Mouse (Mus musculus) liver, embryonic 14.5 days (tissue): ENCODE results near the gene Slc35c1. TPM values are rescaled to one million over a fixed set of nuclear protein-coding genes. Genes with fewer than 3 reads are reported as not detected.

Source experiments
- ATAC-seq: fragments of 200-750 bp; cut with Nextera tagmentation; 2 replicates; pipeline ENCODE4 v1.8.0; 2017; ENCODE audit warnings: moderate number of reproducible peaks, mild to moderate bottlenecking, moderate library complexity; ENCODE audit not compliant: insufficient read depth
- DNase-seq, 3 experiments: peaks; one replicate each; pipeline ENCODE4 v3.0.0-alpha.2; 2012 to 2013; ENCODE audit warnings: low read depth in 3 of 3, low spot score in 3 of 3
- H3K27ac ChIP-seq: fragments of 300-500 bp; sonication (generic); 2 replicates; pipeline ENCODE4 v1.5.1; 2014; ENCODE audit warnings: moderate library complexity, mild to moderate bottlenecking, control low read depth, inconsistent platforms
- H3K27me3 ChIP-seq: fragments of 300-500 bp; sonication (generic); 2 replicates; pipeline ENCODE4 v1.6.1; 2014; ENCODE audit warnings: mild to moderate bottlenecking, low read length, moderate library complexity; ENCODE audit not compliant: control insufficient read depth, insufficient read depth
- H3K36me3 ChIP-seq: fragments of 300-500 bp; sonication (generic); replicated peaks from 2 replicates; pipeline ENCODE4 v1.6.1; 2014; ENCODE audit warnings: low read depth; ENCODE audit not compliant: control insufficient read depth, insufficient read depth
- H3K4me1 ChIP-seq, 2 experiments: fragments of 200-500 bp in 1 of 2; fragments of 300-500 bp in 1 of 2; sonication (generic) in 1 of 2; replicated peaks; 2 replicates each; pipeline ENCODE4 v1.6.1; 2012 to 2014; ENCODE audit warnings: antibody characterized with exemption in 1 of 2, inconsistent platforms in 1 of 2, low read length in 1 of 2; ENCODE audit not compliant: control insufficient read depth in 2 of 2, insufficient read depth in 2 of 2
- H3K4me2 ChIP-seq: fragments of 300-500 bp; sonication (generic); 2 replicates; pipeline ENCODE4 v1.6.1; 2014; ENCODE audit warnings: low read depth, mild to moderate bottlenecking, control low read depth, moderate library complexity
- H3K4me3 ChIP-seq, 2 experiments: fragments of 200-500 bp in 1 of 2; fragments of 300-500 bp in 1 of 2; sonication (generic) in 1 of 2; 2 replicates each; pipeline ENCODE4 v1.5.1; 2012 to 2014; ENCODE audit warnings: low read depth in 2 of 2, low read length in 2 of 2, mild to moderate bottlenecking in 2 of 2, control low read depth in 1 of 2, inconsistent platforms in 1 of 2, moderate library complexity in 1 of 2; ENCODE audit not compliant: insufficient read depth in 1 of 2
- H3K9ac ChIP-seq: fragments of 300-500 bp; sonication (generic); replicated peaks from 2 replicates; pipeline ENCODE4 v1.6.1; 2014; ENCODE audit warnings: mild to moderate bottlenecking, control low read depth, moderate library complexity
- H3K9me3 ChIP-seq: fragments of 300-500 bp; sonication (generic); 2 replicates; pipeline ENCODE4 v1.6.1; 2016; ENCODE audit warnings: low read length, mixed read lengths; ENCODE audit not compliant: control insufficient read depth
- CTCF ChIP-seq: IDR thresholded peaks from 2 replicates; pipeline ENCODE4 v1.5.1; 2016; ENCODE audit warnings: antibody characterized with exemption, low read depth, control low read depth
- EP300 ChIP-seq: IDR thresholded peaks from 2 replicates; pipeline ENCODE4 v1.6.1; 2016; ENCODE audit warnings: antibody characterized with exemption, low read depth
- WGBS: fragments of 180-500 bp; shearing (Covaris S2); extraction: QIAGEN DNeasy Blood & Tissue Kit; methylation state at CpG from one replicate; pipeline ENCODE4 v1.1.7; 2014; ENCODE audit not compliant: insufficient replicate concordance; 5-methylcytosine and 5-hydroxymethylcytosine counted together
- polyA plus RNA-seq, 2 experiments: library from polyadenylated mRNA; depleted of rRNA in 1 of 2; stranded (reverse) in 1 of 2; unstranded in 1 of 2; fragments of >200 nt; fragmentation: Nextera tagmentation in 1 of 2; extraction: Ambion mirVana in 1 of 2; gene quantifications; 2 replicates each; pipeline versions ENCODE4 v1.2.1 to v1.2.3; 2012 to 2014

Gene Slc35c1
- polyA plus RNA-seq, 2 experiments: 7.0 to 9.9 TPM

- Histone ChIP-seq H3K9me3 (no peaks in the 10 kb centered on the region), H3K27me3 (no peaks in the 10 kb centered on the region), H3K36me3 (peaks cover 32% of the 10 kb centered on the region), H3K27ac (no peak overlapping the region), H3K4me3 (no peak overlapping the region), H3K4me2 (no peak overlapping the region), H3K9ac (no peak overlapping the region), H3K4me1 (peaks cover 0 to 7% of the 10 kb centered on the region in 2 experiments; a peak in 2 of 4 replicates)
- ATAC-seq: no peak
- WGBS: 75% methylated on average over 9 of the region's 9 CpGs
- DNase-seq: no peak
- no peak for TF ChIP-seq CTCF
- TF ChIP-seq EP300: no peak
Measured at GRCm38 (mm10) chr2:92423156-92423555, 37.2 kb downstream of the Slc35c1 start.

GRCm38 (mm10) chr2:92422388-92423135, 37.8 kb downstream of the Slc35c1 start:
- no peak for ATAC-seq
- no peak overlapping the region for H3K4me2 ChIP-seq
- H3K4me3 ChIP-seq: no peak overlapping the region
- WGBS: 44% methylated on average over 10 of the region's 10 CpGs
- peak; percentile 38 for TF ChIP-seq CTCF
- no peak for TF ChIP-seq EP300
- no peaks in the 10 kb centered on the region for H3K9me3 ChIP-seq
- H3K27ac ChIP-seq: no peak overlapping the region
- DNase-seq: no peak
- H3K4me1 ChIP-seq: peaks cover 0 to 5% of the 10 kb centered on the region in 2 experiments; a peak in 2 of 4 replicates
- peaks cover 32% of the 10 kb centered on the region for H3K36me3 ChIP-seq
- no peaks in the 10 kb centered on the region for H3K27me3 ChIP-seq
- H3K9ac ChIP-seq: no peak overlapping the region

- Histone ChIP-seq H3K4me2 (no peak overlapping the region), H3K4me1 (peaks cover 0 to 4% of the 10 kb centered on the region in 2 experiments; a peak in 1 of 4 replicates), H3K9ac (no peak overlapping the region), H3K36me3 (peaks cover 32% of the 10 kb centered on the region), H3K27me3 (no peaks in the 10 kb centered on the region), H3K9me3 (no peaks in the 10 kb centered on the region), H3K27ac (no peak overlapping the region), H3K4me3 (no peak overlapping the region)
- WGBS: 77% methylated on average over 7 of the region's 7 CpGs
- no peak for TF ChIP-seq CTCF
- no peak for TF ChIP-seq EP300
- ATAC-seq (no peak), DNase-seq (no peak)
Measured at GRCm38 (mm10) chr2:92421723-92422387, 38.5 kb downstream of the Slc35c1 start.

GRCm38 (mm10) chr2:92411705-92412104, 48.6 kb downstream of the Slc35c1 start:
- DNase-seq: no peak
- Histone ChIP-seq H3K36me3 (peaks cover 26% of the 10 kb centered on the region), H3K9me3 (no peaks in the 10 kb centered on the region)

More at GRCm38 (mm10) chr2:92411705-92412104, 48.6 kb downstream of the Slc35c1 start:
- no peak for ATAC-seq
- TF ChIP-seq CTCF: no peak
- no peak for TF ChIP-seq EP300
- H3K4me1 ChIP-seq: no peaks in the 10 kb centered on the region
- 86% methylated on average over 10 of the region's 10 CpGs for WGBS
- no peak overlapping the region for H3K4me3 ChIP-seq
- no peak overlapping the region for H3K27ac ChIP-seq
- no peak overlapping the region for H3K9ac ChIP-seq
- H3K4me2 ChIP-seq: no peak overlapping the region
- no peaks in the 10 kb centered on the region for H3K27me3 ChIP-seq
